Mouse (Mus musculus): ENCODE results near the gene Glp2r.

Glp2r gene

DNA sequence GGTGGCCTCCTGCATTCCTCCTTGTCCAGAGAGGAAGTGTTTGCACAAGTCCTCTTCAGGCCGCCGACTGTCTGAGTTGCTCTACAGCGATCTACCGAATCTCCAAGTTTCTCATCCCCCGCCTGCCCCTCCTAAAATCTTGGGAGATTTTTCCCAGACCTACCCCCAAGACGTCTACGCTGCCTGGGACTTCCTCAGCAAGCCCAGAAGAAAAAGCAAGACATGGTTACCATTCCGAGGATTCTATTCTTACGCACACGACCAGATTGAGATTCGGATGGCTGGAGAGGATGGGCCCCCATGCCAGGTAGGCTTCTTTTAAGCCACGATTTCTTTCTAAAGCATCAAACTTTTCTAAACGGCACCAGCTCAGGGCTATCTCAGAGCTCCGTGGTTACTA is at the start of gene Glp2r:
Gene Glp2r (minus strand): TSS at position 101 of the 400 bp plus-strand sequence.
- 78% methylated on average over 14 of the region's 14 CpGs for WGBS

DNA sequence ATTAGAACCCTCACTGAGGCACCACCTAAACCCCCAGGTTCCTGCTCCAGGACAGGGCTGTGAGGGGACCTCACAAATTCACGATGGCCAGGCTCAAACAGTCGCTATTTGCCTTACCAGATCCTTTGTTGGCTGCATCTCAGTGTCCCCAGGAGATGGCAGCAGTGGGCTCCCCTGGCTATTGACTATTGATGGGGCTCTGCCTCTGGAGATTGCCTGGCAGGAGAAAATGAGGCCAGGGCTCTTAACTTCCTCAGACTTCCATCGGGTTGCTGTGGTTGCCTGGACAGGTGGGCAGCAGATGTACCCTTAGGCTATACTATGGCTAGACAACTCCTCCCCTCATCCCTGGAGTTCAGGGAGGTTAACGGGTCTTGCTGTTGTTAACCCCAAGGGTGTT is 49.3 kb upstream of the Glp2r start:
- 30% methylated on average over 4 of the region's 4 CpGs for WGBS

DNA sequence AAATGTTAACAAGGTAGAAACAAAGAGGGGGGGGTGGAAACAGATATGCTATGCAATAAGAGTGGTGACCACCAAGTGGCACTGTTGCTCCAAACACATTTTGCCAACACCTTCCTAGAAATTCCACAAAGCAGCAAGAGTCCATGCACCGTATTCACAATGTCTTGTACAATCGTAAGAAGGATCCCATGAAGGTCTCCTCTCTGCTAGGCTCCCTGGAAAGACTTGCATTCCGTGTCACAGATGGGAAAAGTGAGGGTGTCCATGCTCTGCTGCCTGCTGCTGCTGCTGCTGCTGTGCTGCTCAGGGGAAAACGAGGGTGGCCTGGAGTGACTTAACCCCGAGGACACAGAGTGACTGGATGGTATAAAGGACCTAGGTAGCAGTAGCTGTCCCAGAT is 48.7 kb upstream of the Glp2r start:
- 6% methylated on average over 5 of the region's 5 CpGs for WGBS

DNA sequence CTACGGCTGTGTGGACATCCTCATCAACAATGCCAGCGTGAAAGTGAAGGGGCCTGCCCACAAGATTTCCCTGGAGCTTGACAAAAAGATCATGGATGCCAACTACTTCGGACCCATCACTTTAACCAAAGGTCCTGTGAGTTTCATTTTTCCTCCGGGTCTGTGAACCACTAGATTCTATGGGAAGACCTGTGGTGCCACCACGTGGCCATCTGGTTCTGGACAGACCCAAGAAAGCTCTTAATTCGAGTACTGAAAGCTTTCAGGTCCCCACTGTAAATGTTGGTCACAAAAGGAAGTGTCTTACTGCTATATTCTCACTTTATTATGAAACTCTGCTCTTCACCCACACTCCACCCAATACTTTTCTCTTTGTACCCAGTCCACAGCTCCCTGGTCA is 40.6 kb upstream of the Glp2r start:
- 68% methylated on average over 6 of the region's 6 CpGs for WGBS

DNA sequence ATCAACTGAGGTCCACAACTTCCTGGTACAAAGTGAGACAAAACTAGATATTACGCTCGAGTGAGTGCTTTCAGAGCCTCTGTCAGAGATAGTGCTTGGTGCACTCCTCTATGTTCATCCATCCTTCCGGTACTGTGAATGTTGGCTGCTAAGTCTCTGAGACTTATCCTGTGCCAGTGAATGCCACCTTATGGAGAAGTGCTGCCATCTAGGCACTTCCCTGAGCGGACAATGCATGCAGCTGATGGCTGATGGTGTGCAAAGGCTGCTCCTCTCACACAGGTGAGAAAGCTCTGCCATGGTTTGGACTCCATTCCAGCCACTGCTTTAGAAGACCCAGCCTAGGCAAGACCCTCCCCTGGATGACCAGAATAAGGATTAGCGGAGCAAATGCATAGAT is 37.1 kb upstream of the Glp2r start:
- WGBS = 62% methylated on average over 5 of the region's 5 CpGs

DNA sequence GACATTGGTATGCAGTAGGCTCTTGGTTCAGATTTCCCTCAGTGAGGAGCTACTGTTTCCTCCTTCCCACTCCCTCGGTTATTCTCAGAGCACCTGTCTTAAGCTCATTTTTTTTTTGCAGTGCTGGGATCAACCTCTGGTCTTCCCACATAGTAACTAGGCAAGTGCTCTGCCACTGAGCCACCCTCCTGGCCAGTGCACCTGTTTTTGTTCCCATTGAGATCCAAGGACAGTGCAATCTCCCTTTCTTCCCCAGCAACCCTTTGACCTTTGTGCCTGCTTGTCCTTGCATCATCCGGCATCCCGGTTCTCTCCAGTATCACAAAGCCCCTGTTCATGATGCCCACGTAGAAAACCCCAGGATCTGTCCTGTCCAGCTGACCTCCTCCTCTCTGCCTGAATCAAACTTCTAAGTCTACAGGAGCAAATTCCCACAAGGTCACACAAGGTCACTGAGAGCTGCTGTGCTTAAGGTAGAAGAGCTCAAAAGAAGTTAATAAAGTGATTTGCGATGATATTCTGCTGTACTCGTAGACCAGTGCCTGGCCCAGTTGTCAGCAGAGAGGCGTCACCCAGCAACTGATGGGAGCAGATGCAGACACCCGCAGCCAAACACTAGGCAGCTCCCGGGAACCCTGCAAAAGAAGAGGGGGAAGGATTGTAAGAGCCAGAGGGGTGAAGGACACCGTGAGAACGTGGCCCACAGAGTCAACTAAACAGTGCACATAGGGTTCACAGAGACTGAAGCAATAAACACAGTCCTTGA is 36.1 kb upstream of the Glp2r start:
- WGBS = 76% methylated on average over 11 of the region's 11 CpGs

DNA sequence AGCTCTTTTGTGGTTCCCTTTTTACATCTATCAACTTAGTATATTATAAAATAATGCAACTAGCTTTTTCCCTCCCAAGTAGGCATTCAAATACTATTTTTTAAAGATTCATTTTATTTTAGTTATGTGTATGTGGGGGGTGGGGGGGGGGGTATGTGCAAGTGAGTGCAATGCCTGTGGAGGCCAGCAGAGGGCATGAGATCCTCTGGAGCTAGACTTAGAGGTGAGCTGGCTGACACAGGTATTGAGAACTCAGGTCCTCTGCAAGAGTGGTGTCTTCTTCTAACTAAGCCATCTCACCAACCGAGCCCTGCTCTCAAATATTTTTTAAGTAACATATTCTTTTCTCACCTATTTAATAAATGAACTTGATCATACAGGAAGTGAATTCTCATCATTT is 34.6 kb upstream of the Glp2r start:
- 95% methylated on average over 1 of the region's 1 CpGs for WGBS

DNA sequence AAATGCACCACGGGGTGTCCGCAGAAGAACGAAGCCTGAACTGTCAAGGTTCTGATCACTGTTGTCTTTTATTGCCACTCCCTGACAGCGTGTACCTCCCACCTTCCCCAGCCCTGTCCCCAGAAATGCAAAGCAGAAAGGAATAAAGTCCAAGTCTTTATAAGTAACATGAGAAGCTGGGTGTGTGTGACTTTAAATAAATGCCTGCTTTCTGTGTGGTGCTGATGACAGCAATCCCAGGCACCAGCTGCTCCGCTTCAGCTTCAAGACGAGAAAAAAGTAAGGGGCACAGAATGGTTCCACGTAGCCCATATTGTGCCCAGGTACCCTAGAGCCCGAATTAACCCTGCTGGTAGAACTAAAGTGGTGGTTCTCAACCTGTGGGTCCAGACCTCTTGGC is 30.2 kb upstream of the Glp2r start:
- WGBS = 51% methylated on average over 8 of the region's 8 CpGs

DNA sequence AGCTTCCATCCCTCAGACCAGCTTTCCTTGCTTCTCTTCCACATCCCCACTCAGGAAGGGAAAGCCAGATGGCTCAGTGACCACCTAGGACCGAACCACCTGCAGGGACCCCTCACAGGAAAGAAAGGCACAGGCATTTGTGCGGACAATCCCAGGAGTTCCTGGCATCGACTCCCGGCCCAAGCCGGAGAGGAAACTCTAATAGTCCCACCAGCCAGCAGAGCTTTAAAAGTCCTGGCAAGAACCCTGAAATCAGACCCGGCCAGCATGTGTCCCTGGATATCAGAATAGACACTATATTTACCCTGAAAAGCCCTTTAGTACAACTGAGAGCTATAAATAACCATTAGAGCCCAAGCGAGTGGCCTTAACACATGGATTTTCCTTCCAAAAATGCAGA is 27.0 kb upstream of the Glp2r start, which contains the start of gene Dhrs7c:
Gene Dhrs7c (plus strand): TSS at position 257 of the 400 bp plus-strand sequence.
- 57% methylated on average over 7 of the region's 7 CpGs for WGBS

DNA sequence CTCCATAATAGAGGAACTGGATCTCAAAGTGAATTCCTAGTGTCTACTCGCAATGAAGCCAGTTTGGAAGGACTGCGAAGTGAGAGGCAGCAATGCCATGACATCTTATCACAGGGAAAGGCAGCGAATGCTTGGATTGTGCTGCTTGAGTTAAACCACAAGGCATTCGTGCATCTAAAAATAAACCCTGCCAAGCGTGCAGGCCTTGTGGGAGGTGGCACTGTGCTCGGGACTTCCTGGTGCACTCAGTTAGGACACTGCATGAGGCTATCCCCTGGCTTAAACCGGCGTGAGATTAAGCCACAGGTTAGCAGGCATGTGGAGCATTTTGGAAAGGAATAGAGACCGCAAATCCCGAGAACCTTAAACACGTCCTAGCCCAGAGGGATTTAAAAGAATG is 19.2 kb upstream of the Glp2r start:
- WGBS = 54% methylated on average over 11 of the region's 11 CpGs

DNA sequence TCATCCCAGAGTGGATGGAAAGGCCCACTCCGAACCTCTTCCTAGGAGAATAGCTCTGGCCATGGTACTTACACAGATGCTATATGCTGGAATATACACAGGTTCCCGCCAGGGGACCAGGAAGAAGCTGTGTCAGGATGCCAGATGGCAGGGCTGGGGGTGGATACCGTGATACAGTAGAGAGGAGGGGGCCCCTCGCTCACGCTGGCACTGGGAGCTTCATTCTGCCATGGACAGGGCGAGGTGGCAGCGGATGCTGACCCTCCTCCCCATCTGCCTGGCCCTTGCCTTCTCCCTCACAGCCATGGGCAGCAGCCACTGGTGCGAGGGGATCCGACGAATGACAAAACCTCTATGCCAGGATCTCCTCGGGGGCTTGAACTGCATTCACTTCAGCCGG is 3.4 kb upstream of the Glp2r start, which contains the start of gene Gsg1l2:
Gene Gsg1l2 (plus strand): TSS at position 230 of the 400 bp plus-strand sequence.
- WGBS = 75% methylated on average over 12 of the region's 12 CpGs

DNA sequence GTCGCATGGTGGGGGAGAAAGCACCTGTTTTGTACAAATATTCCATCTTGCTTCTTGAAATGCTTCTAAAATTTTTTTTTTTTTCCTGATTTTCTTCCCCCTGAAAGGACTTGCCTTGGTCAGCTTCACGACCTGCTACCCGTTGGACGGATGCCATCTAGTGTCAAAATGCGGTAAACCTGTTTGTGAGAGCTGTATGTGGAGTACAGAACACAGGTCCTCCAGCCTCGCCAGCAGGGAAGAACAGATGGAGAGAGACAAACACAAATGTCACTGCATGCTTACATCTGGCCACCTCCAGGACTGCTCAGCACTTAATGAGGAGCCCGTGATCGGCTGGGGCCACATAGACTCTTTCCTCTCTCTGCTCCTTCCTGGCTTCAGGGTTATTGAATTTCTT is 1.6 kb upstream of the Glp2r start:
- 18% methylated on average over 8 of the region's 8 CpGs for WGBS

DNA sequence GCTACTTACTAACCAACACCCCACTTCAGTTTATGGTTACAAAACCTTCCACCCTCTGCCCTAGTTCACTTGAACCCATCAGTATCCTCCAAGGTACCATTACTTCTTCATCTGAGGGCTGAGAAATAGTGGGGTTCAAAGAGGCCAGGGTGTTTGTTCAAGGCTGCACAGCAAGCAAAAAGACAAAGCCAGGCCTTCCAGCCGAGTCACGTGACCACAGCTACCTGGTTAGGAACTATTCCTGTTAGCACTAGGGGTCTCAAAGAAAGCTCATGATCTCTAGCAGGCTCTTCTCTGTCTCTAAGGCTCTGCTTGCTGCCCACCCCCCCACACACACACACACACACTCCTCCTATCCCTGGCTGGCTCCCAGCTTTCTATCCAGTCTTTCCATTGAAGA is 738 bp upstream of the Glp2r start:
- 94% methylated on average over 2 of the region's 2 CpGs for WGBS

DNA sequence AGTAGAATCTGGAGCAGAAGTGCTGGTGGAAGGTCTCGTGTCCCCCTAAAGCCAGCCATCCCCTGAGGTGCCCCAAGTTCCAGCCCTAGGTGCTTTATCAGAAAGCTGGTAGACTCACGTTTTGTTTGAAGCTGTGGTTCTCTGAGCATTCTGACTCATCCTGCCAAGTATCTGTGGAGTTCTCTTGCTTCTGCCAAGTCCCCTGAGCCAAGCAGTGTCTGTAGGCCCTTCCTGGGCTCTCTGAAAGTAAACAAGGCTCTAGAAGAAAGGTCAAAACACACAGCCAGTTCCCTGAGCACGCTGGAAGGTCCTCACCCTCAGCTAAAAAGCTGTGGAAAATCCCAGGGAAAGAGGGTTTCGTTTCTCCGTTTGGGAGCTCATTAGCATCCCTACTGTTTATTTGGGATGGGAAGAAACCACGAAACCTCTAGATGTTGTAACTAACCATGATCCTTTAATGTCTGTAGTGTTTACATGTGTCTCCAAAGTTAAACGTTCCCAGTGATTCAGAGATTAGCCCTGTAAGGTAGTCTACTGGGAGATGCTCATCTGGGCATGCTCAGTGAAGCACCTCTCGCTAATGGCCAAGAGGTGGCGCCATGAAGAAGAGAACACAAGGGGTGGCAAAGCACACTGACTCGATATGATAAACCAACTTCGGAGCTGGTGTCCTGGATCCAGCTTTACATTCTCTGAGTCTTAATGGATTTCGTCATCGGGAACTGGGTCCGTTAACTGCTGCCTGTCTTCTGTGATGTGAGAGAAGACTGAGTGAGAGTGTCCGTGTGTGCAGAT is 13.4 kb downstream of the Glp2r start:
- WGBS = 63% methylated on average over 15 of the region's 15 CpGs

DNA sequence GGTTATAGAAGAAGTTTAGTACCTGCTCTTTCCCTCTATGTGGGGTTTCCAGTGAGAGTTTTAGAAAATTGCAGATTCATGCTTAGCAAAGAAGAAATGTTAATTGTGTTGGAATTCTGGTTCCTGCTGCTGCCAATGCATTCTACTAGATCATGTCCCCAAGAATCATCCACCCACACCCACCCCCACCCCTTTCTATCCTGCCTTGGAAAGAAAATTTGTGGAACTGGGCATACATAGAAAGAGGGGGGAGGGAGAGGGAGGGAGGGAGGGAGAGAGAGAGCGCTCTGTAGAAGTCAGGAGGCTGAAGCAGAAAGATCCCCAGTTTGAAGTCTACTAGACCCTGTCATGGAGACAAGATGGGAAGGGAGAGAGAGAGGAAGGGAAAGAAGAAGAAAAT is 14.7 kb downstream of the Glp2r start:
- WGBS = 63% methylated on average over 1 of the region's 1 CpGs

DNA sequence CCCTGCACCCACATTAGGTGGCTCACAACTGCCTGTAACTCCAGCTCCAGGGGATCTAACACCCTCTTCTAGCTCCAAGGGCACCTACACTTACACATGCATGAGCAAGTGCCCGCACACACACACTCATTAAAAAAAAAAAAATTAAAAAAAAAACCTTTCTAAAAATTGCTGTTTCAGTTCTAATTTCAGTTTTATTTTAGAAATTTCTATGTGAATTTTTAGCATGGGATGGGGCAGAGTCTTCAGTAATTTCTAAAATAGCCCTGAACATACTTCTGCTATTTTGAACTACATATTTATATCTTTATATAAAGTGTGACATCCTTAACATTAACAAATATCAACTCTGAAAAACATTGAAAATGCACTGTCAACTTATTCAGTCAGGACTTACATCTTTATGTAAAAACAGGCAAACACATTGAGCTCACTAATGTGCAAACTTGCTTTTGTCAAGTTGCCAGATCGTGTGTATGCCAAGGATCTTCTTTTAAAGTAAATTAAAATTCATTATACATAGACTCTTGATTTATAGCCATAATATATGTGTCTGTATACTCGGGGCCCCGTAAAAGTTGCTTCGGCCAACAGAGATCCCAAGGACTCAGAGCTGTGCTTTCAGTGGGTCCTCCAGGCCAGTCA is 32.0 kb downstream of the Glp2r start:
- WGBS = 73% methylated on average over 5 of the region's 5 CpGs

DNA sequence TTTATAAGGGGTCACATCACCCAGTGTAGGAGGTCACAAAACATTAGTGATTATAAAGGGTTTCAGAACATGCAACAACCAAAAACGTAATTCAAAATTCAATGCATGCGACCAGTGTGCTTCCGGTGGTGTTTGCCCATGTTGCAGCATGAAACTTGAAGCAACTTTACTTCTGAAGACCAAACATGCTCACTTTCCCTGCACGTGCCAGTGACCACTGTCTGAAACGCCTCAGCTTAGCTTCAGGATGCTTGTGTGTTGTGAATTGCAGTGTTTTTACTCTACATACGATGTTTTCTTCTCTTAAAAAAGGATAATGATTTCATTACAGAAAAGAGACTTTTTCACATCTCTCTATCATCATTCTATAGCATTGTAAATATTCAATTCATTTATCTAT is 32.6 kb downstream of the Glp2r start:
- 73% methylated on average over 6 of the region's 6 CpGs for WGBS

DNA sequence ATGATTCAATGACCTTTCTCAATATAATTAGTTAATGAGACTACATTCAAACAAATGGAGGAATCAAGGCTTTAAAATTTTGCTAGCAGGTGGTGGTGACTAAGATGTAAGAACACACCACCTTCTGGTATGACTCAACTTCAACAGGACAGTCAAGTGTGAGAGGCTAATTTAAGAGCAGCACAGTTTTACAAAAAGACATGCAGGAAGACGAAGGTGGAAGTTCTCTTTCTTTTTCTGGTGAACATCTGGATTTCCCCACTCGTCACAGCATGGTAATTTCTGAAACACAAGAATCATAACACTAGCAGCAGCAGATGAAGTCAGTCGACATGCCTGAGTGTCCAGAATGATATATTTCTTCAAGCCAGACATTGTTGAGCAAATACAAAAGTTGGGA is 36.4 kb downstream of the Glp2r start:
- 30% methylated on average over 3 of the region's 3 CpGs for WGBS

DNA sequence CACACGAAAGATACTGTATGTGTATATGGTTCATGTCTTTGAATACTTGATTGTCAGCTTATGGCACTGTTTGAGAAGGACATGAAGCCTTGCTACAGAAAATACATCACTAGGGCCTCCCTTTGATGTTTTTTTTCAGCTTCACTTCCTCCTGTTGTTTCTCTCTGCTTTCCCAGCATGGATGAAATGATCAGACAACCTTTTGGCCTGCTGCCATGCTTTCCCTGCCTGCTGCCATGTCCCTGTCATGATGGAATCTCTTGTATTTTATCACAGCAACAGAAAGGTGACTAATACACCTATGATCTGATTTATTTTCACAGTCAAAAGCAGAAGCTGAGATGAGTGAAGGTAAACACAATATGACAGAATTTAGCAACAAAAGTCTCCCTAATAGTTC is 37.2 kb downstream of the Glp2r start:
- 65% methylated on average over 1 of the region's 1 CpGs for WGBS

DNA sequence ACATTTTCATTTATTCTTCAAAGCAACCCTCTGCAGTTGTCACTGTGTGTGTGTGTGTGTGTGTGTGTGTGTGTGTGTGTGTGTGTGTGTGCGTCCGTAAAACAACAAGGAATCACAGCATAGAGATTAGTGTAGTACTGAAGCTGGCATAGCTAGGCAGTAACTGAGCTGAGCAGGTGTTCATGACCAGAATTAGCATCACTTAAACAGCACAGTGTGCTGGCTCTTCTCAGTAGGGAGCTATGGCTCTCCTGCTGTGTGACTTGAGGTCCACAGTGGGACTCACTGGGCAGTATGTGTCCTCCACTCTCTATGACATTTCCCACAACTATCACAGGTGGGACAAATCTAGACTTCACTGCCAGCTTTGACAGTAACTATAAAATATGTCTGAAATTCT is 39.9 kb downstream of the Glp2r start:
- WGBS = 46% methylated on average over 2 of the region's 2 CpGs

DNA sequence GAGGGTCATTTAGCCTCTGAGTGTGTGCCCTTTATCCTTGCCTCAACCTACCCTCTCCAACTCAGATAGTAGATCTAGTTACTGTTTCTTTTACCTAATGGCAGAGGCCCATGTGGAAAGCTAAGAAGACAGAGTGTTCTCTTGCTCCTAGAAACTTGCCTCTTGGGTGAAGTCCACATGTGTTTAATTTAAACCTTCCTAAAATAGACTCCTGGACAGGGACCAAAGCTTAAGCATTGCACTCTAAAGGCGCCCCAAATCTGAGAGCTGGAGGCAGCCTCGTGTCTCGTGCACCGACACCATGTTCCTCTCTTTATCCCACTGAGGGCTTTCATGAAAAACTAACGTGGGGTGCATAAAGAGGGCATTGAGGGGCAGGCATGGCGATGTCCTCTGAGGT is 43.9 kb downstream of the Glp2r start:
- WGBS = 37% methylated on average over 6 of the region's 6 CpGs

DNA sequence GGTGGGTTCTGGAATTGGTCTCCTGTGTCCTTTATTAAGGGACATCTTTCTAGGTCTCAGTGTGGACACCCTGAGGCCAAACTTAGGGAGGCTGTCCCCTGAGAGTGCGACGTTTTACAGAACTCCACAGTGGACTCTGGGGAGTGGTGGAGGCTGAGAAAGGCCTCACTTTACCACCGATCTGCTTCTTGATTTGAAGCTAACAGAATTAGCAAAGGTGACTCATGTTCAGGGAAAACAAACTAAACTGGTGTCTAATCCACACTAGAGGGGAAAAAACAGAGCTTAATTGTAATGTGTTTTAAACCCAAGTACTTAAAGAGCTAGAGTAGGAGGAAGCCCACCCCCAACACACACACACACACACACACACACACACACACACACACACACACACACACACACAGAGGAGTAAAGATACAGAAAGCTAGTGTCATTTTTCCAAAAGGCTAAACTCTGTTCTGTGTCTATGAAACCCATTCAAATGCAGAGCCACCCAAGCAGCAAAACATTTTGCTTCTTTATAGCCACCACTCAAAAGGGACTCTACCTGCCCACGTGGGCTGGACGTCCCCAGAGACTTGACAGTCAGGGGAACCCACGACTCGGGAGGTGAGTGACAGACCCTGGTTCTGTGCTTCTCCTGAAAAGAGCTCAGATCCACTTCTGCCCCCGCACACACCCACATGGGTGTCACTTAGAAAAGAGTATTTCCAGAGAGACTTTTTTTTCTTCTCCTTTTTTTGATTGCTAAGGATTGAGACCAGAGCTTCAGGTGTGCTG is 47.5 kb downstream of the Glp2r start:
- 48% methylated on average over 8 of the region's 8 CpGs for WGBS

Data from cerebral cortex, adult 2 months (tissue).